Mouse (Mus musculus) neural tube, embryonic 14.5 days (tissue): ENCODE results near the gene Lbx1. TPM values are rescaled to one million over a fixed set of nuclear protein-coding genes. Genes with fewer than 3 reads are reported as not detected.

Source experiments
- ATAC-seq: fragments of 200-750 bp; cut with Nextera tagmentation; 2 replicates; pipeline ENCODE4 v1.8.0; 2017; ENCODE audit warnings: low read depth, mild to moderate bottlenecking, moderate TSS enrichment, moderate library complexity
- H3K27ac ChIP-seq: fragments of 300-500 bp; sonication (generic); 2 replicates; pipeline ENCODE4 v1.5.1; 2014; ENCODE audit warnings: low read depth, mild to moderate bottlenecking, control low read depth, low read length, moderate library complexity, mixed read lengths
- H3K27me3 ChIP-seq: fragments of 300-500 bp; sonication (generic); 2 replicates; pipeline ENCODE4 v1.6.1; 2014; ENCODE audit warnings: low read length; ENCODE audit not compliant: control insufficient read depth, insufficient read depth
- H3K36me3 ChIP-seq: fragments of 300-500 bp; sonication (generic); 2 replicates; pipeline ENCODE4 v1.6.1; 2014; ENCODE audit warnings: low read length, mixed read lengths; ENCODE audit not compliant: control insufficient read depth, insufficient read depth
- H3K4me1 ChIP-seq: fragments of 300-500 bp; sonication (generic); 2 replicates; pipeline ENCODE4 v1.6.1; 2014; ENCODE audit warnings: low read length; ENCODE audit not compliant: control insufficient read depth, insufficient read depth
- H3K4me2 ChIP-seq: fragments of 300-500 bp; sonication (generic); 2 replicates; pipeline ENCODE4 v1.6.1; 2014; ENCODE audit warnings: mild to moderate bottlenecking, low read depth, low read length, control low read depth
- H3K4me3 ChIP-seq: fragments of 300-500 bp; sonication (generic); 2 replicates; pipeline ENCODE4 v1.5.1; 2014; ENCODE audit warnings: low read depth, low read length, control low read depth, mixed read lengths
- H3K9ac ChIP-seq: fragments of 300-500 bp; sonication (generic); replicated peaks from 2 replicates; pipeline ENCODE4 v1.6.1; 2014; ENCODE audit warnings: low read depth, mild to moderate bottlenecking, control low read depth, low read length, mixed read lengths
- H3K9me3 ChIP-seq: fragments of 300-500 bp; sonication (generic); 2 replicates; pipeline ENCODE4 v1.6.1; 2016; ENCODE audit warnings: low read length; ENCODE audit not compliant: control insufficient read depth
- WGBS: fragments of 180-500 bp; shearing (Covaris S2); extraction: QIAGEN DNeasy Blood & Tissue Kit; methylation state at CpG from one replicate; pipeline ENCODE4 v1.1.7; 2014; 5-methylcytosine and 5-hydroxymethylcytosine counted together
- polyA plus RNA-seq: library from polyadenylated mRNA; unstranded; fragments of >200 nt; fragmentation: Nextera tagmentation; extraction: Ambion mirVana; gene quantifications from 2 replicates; pipeline ENCODE4 v1.2.1, GENCODE M21; 2014

Lbx1 gene
- polyA plus RNA-seq, 1 experiment from 2014 or later = 23.0 TPM

- ATAC-seq = peak; percentile 56; the same call in 1 of the 2 replicates
- H3K4me2 ChIP-seq = peak overlapping the region; percentile 57
- peaks cover 8% of the 10 kb centered on the region for H3K27me3 ChIP-seq
- no peaks in the 10 kb centered on the region for H3K36me3 ChIP-seq
- 0% methylated on average over 20 of the region's 51 CpGs for WGBS
- peak overlapping the region; percentile 97 for H3K27ac ChIP-seq
- H3K9me3 ChIP-seq = no peaks in the 10 kb centered on the region
- peak overlapping the region; percentile 92 for H3K9ac ChIP-seq
- H3K4me1 ChIP-seq = peaks cover 31% of the 10 kb centered on the region; the same call in 1 of the 2 replicates
- H3K4me3 ChIP-seq = peak overlapping the region; percentile 65
Measured at GRCm38 (mm10) chr19:45230848-45231382, 4.7 kb downstream of the Lbx1 start.

DNA sequence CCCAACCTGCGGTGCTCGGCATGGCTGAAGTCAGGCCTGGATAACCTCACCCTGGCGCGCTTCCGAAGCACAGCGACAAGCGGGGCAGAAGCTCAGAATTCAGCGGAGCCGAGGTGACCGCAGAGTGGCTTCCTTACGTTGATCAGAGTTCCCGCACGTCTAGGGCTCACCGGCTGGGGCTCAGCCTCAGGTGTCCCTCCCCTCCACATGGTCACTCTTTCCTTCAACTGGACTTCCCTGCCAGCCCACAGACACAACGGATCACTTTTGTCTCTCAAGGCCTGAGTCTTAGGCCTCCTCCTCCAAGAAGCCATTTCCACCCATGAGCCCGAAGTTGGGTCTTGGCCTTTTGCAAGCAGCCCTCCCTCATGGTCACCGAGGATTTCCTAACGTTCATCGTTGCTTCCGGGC, 5.4 kb downstream of the Lbx1 start:
- peak overlapping the region; percentile 57 for H3K4me2 ChIP-seq
- peak overlapping the region; percentile 17 for H3K4me3 ChIP-seq
- ATAC-seq = no peak
- peak overlapping the region; percentile 97 for H3K27ac ChIP-seq
- peak overlapping the region; percentile 4 for H3K9ac ChIP-seq
- no peaks in the 10 kb centered on the region for H3K9me3 ChIP-seq
- peaks cover 36% of the 10 kb centered on the region for H3K4me1 ChIP-seq
- no peaks in the 10 kb centered on the region for H3K36me3 ChIP-seq
- H3K27me3 ChIP-seq = peaks cover 8% of the 10 kb centered on the region
- WGBS = under 1% methylated on average over 20 of the region's 20 CpGs

DNA sequence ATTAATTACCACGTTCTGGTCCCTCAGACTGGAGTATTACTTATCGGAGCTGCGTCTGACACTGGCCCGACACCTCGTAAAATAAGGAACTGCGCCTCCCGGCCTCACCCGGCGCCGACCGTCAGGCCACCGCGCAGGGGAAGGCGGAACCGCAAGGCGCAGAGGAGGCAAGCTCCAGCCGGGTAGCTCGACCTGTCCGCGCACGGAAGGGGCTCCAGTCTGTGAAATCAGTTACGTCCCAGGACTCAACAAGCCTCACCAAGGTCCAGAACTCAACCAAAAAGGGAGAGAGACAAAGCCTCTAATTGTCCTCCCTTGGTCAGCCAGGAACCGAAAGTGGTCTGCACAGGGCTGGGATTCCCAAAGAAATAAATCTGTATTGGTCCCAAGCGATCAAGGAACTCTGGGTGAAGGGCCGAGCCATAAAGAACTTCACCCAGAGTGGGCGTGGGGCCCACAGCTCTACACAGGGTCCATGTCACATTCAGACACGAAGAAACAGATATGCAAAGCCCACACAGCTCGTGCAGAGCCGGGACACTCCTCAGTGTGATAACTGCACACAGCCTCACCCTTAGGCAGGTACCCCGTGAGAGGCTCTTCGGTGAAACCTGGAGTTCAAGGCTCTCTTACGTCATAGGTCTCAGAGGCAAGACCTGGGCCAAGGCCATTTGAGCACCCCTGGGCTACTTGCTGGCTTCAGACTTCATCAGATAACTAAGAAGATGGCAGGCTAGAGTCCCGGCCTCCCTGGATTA, 6.1 kb downstream of the Lbx1 start:
- H3K27me3 ChIP-seq = peaks cover 8% of the 10 kb centered on the region
- no peaks in the 10 kb centered on the region for H3K9me3 ChIP-seq
- peak overlapping the region; percentile 4 for H3K9ac ChIP-seq
- H3K36me3 ChIP-seq = no peaks in the 10 kb centered on the region
- no peak for ATAC-seq
- H3K27ac ChIP-seq = peak overlapping the region; percentile 97
- H3K4me3 ChIP-seq = peak overlapping the region; percentile 17; the same call in 1 of the 2 replicates
- H3K4me2 ChIP-seq = peak overlapping the region; percentile 57
- peaks cover 42% of the 10 kb centered on the region for H3K4me1 ChIP-seq
- under 1% methylated on average over 33 of the region's 33 CpGs for WGBS

DNA sequence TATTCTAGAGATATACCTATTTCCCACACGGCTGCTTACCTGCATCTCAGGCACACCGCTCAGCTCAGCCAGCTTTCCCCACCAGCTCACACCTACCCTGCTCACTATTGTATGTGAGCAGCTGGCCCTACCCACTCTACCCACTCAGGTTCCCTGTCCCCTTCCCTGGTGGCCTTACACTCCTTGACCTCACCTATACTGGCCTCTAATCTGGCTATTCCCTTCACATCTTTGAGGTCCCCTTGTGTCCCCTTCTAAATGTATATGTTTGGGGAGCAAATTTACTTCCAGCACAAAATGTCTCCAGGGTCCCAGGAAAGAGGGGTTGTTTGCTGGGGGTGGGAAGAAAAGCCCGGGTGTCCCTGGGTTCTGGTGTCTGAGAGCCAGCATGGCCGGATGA, 6.8 kb downstream of the Lbx1 start:
- Histone ChIP-seq H3K9me3 (no peaks in the 10 kb centered on the region), H3K4me1 (peaks cover 47% of the 10 kb centered on the region), H3K9ac (no peak overlapping the region), H3K4me2 (peak overlapping the region; percentile 57), H3K4me3 (peak overlapping the region; percentile 17; the same call in 1 of the 2 replicates), H3K27me3 (peaks cover 13% of the 10 kb centered on the region), H3K27ac (no peak overlapping the region), H3K36me3 (no peaks in the 10 kb centered on the region)
- no peak for ATAC-seq
- 7% methylated on average over 4 of the region's 4 CpGs for WGBS

DNA sequence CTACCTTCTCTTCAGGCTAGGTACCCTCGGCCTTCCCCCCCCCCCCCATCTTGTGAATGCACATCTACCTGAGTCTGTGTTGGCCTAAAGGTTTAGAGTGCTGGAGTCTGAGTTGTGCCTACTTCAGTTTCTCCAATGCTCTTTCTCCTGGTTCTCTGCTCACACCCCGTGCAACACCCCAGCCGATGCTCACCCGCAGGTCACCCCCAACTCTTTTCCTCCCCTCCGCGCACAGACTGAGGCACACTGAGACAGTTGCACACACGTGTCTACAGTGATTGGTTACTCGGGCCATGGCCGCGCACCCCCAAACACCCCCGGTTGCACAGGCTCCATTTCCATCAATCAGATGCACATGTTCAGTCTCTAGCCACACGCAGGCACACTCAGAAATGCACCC, 7.5 kb downstream of the Lbx1 start:
- H3K9ac ChIP-seq = no peak overlapping the region
- no peak for ATAC-seq
- no peaks in the 10 kb centered on the region for H3K9me3 ChIP-seq
- no peaks in the 10 kb centered on the region for H3K36me3 ChIP-seq
- 2% methylated on average over 11 of the region's 12 CpGs for WGBS
- H3K27ac ChIP-seq = no peak overlapping the region
- peak overlapping the region; percentile 57; the same call in 1 of the 2 replicates for H3K4me2 ChIP-seq
- H3K27me3 ChIP-seq = peaks cover 18% of the 10 kb centered on the region
- H3K4me1 ChIP-seq = peaks cover 50% of the 10 kb centered on the region
- no peak overlapping the region for H3K4me3 ChIP-seq

DNA sequence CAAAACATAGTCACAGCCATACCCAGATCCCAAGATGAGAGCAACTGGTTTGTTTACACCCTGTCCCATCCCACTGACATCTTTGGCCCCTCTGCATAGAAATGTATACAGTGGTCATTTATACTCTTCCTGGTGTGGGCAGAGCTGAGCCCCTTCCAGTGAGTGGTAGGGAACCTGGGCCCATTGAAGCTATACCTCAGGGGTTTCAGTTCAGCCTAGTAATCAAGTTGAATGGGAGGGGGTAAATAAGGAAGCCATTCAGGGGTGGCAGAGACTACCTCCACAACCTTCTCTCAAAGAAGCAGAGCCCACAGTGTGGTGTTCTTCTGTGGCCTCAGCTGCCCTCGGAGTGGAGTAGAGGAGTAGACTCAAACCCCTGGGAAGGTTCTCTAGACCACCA, 7.9 kb downstream of the Lbx1 start:
- H3K9ac ChIP-seq = no peak overlapping the region
- no peak overlapping the region; the same call in 1 of the 2 replicates for H3K4me2 ChIP-seq
- ATAC-seq = no peak
- no peaks in the 10 kb centered on the region for H3K9me3 ChIP-seq
- H3K4me1 ChIP-seq = peaks cover 50% of the 10 kb centered on the region
- peaks cover 18% of the 10 kb centered on the region for H3K27me3 ChIP-seq
- no peak overlapping the region for H3K27ac ChIP-seq
- WGBS = 11% methylated on average over 1 of the region's 1 CpGs
- no peaks in the 10 kb centered on the region for H3K36me3 ChIP-seq
- no peak overlapping the region for H3K4me3 ChIP-seq

- ATAC-seq = no peak
- Histone ChIP-seq H3K4me1 (peaks cover 50% of the 10 kb centered on the region), H3K4me3 (no peak overlapping the region), H3K27me3 (peaks cover 22% of the 10 kb centered on the region), H3K4me2 (no peak overlapping the region), H3K27ac (no peak overlapping the region), H3K9me3 (no peaks in the 10 kb centered on the region), H3K9ac (0 out of 2 replicates have a peak overlapping the region, but pooled peaks have one; percentile 7), H3K36me3 (no peaks in the 10 kb centered on the region)
- 5% methylated on average over 3 of the region's 3 CpGs for WGBS
Measured at GRCm38 (mm10) chr19:45227049-45227448, 8.6 kb downstream of the Lbx1 start.

DNA sequence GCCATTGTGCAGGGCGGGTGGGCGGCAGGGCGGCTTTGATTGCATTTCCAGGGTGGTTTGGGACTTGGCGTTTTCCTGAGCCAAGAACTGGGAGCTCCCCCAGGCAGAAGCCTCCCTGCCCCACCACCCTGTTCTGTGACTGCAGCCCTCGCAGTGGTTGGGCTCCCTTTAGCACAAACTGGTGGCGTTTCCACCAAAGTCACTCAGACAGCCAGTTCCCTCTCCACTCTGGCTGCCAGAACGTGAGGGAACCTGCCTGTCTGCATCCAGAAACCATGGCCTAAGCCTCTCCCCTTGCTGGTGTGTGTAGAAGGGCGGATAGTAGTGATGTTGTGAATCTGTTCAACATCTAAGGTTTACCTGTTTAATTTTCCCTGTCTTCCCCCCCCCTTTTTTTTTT, 9.4 kb downstream of the Lbx1 start:
- H3K4me3 ChIP-seq = no peak overlapping the region
- no peaks in the 10 kb centered on the region for H3K9me3 ChIP-seq
- no peak for ATAC-seq
- H3K9ac ChIP-seq = no peak overlapping the region
- H3K27ac ChIP-seq = 0 out of 2 replicates have a peak overlapping the region, but pooled peaks have one; percentile 39
- H3K4me1 ChIP-seq = peaks cover 52% of the 10 kb centered on the region
- H3K4me2 ChIP-seq = peak overlapping the region; percentile 9; the same call in 1 of the 2 replicates
- H3K36me3 ChIP-seq = no peaks in the 10 kb centered on the region
- H3K27me3 ChIP-seq = peaks cover 26% of the 10 kb centered on the region
- 2% methylated on average over 8 of the region's 8 CpGs for WGBS

DNA sequence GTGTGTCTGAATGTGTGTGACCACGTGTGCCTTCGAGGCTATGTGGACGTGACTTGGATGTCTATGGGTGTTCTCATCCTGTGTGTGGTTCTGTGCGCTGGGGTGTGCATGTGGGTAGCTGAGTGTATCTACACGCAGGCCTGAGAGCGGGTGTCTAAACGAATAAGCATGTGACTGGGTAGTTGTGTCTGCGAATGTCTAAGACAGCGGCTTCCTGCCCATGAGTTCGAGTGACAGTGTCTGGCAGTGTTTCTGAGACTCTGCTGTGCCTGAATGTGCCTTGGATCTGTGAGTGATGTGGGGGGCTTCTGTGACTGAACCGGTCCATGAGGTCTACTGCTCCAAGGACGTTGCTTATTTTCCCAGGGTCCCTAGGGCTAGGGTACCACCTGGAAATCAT, 10.5 kb downstream of the Lbx1 start:
- H3K4me2 ChIP-seq = peak overlapping the region; percentile 20; the same call in 1 of the 2 replicates
- under 1% methylated on average over 12 of the region's 12 CpGs for WGBS
- peak overlapping the region; percentile 55 for H3K27ac ChIP-seq
- H3K9me3 ChIP-seq = no peaks in the 10 kb centered on the region
- 0 out of 2 replicates have a peak, but pooled peaks have one; percentile 12 for ATAC-seq
- no peaks in the 10 kb centered on the region for H3K36me3 ChIP-seq
- H3K4me1 ChIP-seq = peaks cover 49% of the 10 kb centered on the region
- H3K27me3 ChIP-seq = peaks cover 26% of the 10 kb centered on the region
- H3K9ac ChIP-seq = no peak overlapping the region
- no peak overlapping the region for H3K4me3 ChIP-seq
